Mouse (Mus musculus): Measurements from ENCODE around the gene Fn3krp.

The Fn3krp gene

DNA sequence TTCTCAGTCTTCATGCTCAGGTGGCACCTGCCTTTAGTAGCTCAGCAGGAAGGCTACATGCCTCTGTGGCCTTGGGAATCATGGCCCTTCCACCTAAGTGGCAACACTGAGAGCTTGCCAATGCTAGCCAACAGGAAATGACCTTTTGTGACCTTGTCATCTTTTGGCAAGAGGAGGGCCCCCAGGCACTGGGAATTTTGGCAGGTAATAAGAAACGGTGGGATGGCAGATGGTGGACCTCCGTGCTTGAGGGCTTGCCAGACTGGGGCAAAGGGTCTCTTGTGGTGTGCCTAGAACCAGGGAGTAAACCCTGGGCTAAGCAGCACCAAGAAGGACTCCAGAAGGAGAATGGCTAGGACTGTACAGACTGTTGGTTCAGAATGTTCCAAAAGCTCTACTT is 20.9 kb downstream of the Fn3krp start:
- DNase-seq (ENCODE audit: low spot score in 2 of 2): no peak

DNA sequence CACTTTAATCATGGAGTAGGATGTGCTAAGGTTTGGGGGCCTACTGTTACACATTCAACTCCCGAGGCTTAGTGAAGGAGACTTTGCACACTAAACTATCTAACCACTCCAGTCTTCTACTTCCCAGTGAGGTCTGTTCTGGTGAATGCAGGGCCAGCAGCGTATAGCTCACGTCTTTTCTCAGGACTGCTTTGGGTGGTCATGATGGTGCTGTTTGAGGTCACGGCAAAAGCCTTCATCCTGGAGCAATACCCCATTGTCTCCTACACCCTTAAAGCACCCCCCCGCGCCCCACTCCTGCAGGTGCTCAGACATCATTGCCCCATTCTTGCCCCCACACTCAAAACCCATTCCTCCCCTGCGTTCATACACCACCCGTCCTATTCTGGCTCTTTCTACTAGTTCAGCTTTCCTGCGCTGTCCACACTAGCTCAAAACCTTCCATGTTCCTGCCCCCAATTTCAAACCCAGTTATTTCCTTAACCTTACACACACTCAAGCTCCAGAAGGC is 30.1 kb downstream of the Fn3krp start:
- no peak for DNase-seq (ENCODE audit: low spot score in 2 of 2)

DNA sequence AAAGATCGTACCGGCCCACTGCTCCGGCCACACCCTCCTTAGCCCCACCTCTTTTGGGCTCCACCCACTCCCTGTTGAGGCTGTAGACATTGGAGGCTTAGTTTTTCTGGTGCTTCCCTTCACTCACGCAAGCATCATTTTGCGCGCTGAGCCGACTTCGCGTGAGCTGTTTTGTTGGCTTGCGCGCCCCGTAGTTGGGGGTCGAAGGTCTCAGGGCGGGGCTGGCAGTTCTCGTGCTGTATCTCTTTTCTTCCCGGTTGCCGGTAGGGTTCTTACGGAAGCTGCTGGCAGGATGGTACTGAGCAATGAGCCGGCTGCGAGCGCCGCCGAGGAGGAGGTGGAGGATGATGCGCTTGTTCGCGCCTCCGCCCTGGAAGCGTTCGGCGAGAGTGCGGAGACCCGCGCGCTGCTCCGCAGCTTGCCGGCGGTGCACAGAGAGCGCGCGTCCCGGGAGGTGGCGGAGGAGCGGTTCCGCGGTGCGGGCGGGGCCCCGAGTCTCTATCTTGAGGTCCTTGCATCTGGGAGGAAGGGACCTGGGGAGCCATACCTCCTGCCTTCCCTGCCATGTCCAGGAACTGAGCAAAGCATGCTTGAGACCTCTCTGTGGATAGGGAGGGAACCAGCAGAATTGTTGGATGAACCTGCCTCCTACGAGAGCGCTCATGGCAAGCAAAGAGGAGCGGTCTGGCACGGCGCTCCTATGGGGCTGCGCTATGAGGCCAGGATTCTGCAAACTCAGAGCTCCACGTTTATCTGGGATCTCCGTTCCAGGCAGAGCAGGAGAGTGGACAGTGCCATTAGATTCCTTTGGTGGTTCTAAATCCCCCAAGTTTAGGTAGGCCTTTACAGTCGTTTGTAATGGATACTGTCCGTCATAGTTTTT is 30.8 kb downstream of the Fn3krp start, which contains the start of gene Tbcd:
TSS of gene Tbcd (plus strand) at position 197 of the 883 bp plus-strand sequence.
- DNase-seq (ENCODE audit: low spot score in 2 of 2): peak; percentile 91 to 99

DNA sequence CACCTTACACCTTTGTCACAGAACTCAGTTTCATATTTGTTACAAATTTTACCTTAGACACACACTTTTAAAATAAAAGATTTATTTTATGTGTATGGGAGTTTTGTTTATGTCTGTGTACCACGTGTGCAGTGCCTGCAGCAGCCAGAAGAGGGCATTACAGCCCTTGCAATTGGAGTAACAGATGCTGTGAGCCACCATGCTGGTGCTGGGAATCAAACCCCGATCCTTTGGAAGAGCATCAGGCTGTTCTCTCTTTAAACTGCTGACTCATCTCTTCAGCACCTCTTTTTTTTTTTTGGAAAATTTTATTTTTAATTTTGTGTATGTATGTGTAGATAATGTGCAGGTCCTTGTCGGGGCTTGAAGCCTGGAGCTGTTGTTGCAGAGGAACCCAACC is 36.7 kb downstream of the Fn3krp start:
- no peak for DNase-seq (ENCODE audit: low spot score in 2 of 2)

DNA sequence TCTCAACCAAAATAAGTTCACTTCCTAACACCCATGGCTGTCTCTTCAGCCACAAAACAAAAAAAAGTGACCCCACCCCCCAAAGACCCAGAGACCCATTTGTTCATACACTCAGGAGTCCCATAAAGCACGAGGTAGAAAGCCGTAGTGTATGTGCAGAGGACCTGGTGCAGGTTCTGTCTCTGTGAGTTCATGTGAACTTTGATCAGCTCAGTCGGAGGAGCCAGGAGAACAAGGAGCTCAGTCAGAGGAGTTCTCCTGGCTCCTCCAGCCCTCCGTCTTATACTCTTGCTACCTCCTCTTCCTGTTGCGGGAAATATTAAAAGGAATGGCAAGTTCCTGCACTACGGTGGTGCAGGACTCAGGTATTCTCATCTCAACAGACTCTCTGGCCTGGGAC is 46.2 kb downstream of the Fn3krp start:
- no peak for DNase-seq (ENCODE audit: low spot score in 2 of 2)

DNA sequence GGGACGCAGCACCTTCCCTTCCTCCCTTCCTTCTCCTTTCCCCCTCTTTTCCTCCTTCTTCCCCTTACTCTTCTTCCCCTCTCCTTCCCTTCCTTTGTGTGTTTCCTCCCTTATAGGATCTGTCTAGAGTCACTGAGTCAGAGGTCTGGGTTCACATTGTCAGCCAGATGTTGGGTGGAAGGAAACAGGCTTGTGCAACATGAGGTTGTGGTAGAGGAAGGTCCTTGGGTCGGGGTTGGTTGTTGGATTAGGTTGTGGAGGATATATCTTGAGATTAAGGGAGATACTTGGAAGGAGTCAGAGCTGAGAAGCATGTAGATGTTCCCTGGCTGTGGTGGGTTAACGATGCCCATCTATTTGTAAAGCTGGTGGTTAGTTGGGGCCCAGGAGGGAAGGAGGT is 53.6 kb downstream of the Fn3krp start:
- no peak for DNase-seq (ENCODE audit: low spot score in 2 of 2)

DNA sequence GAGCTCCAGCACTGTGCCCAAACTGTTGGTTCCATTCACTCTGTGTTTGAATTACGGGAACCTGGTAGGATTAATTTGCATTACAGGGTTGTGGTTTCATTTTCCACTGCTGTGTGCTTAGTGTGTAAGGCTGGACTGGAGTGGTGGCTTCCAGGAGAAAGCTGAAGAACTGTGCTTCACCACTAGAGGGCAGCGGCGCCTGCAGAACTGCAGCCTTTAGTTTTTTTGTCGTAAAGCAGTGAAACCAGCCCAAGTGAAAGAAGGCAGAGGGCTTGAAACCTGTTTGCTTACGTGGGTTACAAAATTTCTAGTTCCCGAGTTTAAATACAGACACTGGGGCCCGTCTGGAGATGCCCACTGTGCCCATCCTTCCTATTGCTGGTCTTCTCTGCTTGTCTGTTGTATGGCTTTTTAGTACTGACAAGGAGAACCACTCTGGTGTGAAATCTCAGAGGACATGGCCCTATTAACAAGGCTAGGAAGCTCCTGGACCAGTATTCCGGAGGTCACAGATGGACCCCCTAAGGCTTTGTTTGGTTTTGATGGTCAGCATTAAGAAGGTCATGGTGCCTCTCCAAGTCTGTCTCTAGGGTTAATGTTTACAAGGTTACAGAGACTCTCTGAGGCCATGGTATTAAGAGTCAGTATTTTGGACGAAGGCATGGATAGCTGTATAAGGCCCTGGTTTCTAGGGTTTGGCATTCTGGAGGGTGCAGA is 54.7 kb downstream of the Fn3krp start:
- DNase-seq (ENCODE audit: low spot score in 2 of 2): peak; percentile 45 to 51

DNA sequence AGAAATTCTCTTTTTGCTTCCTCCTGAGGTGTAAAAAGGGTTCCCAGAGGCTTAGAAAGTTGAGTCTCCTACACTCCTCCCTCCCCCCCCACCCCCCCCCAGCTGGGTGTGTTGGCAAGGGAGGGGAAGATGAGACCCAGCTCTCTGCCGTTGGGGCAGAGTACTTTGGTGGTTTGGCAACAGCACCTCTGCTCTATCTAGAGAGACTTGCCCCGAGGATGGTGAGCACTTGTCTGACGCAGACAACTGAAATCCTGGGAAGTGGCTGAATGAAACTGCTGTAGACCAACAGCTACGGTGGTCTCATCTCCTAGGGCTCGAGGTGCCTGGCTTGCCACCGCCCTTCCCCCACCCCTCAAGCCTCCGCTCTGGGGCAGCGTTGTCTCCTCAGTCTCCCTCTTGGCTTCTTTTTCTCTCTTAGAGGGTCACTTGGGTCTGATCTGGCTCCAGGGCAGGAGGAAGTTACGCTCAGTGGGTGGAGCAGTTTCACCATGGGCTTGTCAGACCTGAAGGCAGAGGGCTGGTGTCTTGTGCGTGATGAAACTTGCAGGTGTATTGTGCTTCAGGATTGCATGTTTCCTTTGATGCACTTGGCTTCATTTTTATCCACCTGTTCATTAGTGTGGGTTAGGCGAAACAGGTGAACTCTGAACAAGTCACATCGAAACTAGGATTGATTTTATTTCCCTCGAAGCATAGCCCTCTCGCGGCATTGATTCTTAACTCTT is 58.4 kb downstream of the Fn3krp start:
- DNase-seq (ENCODE audit: low spot score in 2 of 2): peak in 1 of 2 experiments; percentile 18

Measured in urinary bladder, adult 18-20 months (tissue).